Mouse (Mus musculus) c-Kit-positive CD71-positive TER-119-positive erythroid progenitor cells, embryonic 14.5 days (primary cell): ENCODE data around the gene Clca1.
A peak's percentile ranks its signal among the peaks of the same experiment; 100 is the strongest.
"Not testable (repeated sequence)": the region's sequence is repeated elsewhere in the genome, so short reads cannot be mapped to it uniquely, and the experiment has no call there.

Source experiments
- DNase-seq: peaks from one replicate; pipeline ENCODE4 v3.0.0-alpha.2; 2013; ENCODE audit warnings: low spot score

Clca1 gene

DNA sequence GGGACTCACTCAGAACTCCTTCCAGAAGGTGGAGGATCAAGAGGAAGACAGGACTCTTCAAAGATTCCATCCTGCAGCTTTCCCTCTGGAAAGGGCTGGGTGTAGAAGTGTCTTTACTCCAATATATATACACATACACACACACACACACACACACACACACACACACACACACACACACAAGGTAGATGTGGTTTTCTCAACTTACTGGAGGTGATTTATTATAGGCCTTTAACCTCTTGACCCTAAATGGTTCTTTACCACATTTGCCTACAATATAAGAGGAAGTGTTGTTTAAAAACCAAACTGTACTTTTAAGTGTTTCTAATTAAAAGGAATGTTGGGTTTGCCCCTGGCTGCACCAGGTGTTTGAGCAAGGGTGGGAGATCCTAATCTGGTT is at the start of gene Clca1:
Clca1 (minus strand) TSS at position 101 of the 400 bp plus-strand sequence.
- no peak for DNase-seq

DNA sequence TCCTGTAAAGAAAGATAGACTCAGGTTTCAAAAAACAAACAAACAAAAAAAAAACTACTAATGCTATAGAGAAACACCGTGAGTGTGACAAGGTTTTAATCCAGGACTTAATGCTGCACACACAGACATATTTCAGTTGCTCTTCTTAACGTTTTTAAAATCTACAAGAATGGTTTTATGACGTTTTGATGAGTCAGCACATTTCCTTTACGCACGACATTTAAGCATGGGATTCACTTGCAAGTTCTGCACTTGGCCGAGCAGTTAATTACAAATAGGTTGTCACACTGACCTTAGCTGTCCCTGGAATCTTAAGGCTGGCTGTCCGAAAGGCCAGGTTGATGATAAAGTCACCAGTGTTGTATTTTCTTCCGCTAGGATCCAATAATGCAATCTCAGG is 48.3 kb upstream of the Clca1 start:
- DNase-seq: no peak

DNA sequence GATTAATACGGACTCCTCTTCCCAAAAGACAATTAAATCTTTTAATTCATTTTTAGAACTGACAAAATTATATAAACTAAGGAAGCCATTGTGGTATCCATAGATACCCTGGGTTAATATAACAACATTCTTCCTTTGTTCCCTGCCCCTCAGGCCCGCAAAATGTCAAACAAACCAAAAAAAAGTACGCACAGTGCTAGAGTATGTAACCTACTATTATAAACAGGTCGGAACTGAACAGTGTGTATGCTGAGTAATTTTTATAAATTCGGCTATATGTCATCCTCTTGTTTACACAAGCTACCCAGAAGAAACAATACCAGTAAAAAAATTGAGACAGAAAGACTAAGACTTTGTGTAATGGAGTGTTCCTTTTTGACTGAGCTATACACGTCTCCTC is 45.8 kb upstream of the Clca1 start:
- DNase-seq: no peak

DNA sequence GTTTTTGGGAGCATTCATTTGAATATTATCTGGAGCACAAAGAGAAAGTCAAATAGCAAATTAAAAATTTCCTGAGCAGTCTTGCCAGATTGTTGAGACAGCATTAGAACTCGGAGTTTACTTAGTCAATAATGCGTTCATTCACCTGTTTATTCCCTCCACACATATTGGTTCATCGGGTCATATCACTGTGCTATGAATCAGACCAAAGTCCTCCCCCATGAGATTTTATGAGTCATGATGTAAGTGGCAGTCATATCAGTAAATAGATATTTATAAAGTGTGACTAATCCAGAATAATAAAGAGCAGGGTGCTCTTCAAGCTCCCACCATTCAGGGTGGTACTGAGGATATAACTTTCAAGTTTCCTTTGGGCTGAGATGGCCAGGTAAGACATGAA is 39.8 kb upstream of the Clca1 start:
- DNase-seq: no peak

DNA sequence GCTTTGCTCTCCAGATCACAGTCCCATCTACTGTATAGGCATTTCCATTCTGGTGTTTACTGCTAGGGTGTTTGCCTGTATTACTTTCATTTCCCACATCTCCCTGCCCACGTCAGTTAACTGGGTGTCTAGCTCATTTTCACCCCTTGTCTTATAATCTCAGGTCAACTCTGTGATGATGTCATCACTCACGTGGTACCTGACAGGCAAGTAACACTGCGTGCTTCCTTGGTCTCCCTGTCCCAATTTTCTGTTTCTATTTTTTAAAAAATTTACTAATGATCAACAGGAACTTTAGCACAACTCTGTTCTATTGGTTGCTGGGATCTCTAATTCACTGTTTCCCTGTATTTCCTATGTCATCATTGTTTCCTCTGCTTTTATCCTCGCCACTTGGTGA is 36.4 kb upstream of the Clca1 start:
- DNase-seq: no peak

DNA sequence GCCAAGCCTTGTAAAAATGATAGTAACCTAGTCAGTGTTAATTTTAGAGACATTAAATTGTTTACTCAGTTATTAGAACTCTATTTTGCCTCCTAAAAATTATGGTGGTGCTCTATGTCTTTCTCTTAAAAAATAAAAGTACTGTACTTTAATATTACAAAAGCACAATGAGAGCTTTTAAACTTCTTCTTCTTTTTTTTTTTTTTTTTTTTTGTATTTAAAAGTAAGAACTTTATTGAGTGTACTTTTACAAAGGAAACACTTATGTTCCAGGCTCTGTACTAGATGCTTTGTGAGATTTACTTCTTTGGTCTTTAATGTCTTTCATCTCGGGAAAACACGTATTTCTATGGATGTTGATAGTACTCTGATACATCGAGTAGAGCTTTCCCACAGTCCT is 22.6 kb upstream of the Clca1 start:
- DNase-seq: not testable (repeated sequence)

DNA sequence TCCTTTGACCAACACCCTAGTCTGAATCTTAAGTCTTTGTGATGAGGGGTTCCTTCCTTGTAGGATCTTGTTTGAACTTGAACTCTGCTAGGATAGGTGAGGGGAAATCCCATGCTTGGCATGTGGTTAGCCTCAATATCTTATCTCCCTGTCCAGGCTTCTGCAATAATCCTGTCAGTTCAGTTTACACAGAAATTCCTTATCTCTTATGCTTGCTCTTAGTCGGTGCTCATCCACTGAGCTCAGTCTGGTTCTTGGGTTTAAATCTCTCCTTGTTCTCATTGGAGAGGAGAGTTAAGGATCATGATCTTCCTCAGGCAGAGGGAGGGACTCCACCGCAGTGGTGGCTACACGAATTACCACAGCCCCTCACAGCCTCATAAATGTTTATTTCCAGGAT is 17.2 kb upstream of the Clca1 start:
- DNase-seq: peak; percentile 8

DNA sequence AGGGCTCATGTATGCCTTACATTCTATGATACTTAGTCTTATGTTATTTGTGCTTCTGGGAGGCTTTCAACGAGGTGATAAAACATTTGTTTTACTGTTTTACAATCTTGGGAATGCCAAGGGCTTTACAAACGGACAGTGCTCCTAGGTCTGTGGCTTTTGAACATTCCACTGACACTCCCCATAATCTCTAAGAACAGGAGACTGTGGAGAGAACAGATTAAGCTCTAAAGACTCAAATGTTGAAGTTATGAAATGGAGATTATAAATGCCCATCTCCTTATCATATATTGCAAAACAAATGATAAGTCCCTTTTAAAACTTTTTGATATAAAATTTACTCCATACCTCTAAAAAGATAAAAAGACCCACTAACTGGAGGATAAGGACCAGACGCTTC is 6.2 kb upstream of the Clca1 start:
- no peak for DNase-seq

DNA sequence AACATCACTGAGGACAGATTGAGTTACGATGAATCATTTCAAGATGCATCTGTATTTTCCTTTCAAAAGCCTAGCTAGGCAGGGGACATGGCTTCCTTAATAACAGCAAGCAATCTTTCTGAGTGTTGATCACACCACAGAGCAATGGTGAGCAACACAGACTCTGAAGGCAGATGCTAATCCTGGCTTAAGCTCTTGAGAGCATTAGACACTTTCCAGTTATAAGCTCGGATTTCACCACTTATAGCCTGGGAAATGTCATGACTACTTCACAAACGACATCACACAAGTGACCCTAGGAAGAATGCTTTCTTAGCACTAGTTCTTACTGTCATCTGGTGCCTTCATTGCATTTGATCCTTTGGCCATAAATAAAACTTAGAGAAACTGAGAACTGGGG is 4.5 kb downstream of the Clca1 start:
- DNase-seq: no peak

DNA sequence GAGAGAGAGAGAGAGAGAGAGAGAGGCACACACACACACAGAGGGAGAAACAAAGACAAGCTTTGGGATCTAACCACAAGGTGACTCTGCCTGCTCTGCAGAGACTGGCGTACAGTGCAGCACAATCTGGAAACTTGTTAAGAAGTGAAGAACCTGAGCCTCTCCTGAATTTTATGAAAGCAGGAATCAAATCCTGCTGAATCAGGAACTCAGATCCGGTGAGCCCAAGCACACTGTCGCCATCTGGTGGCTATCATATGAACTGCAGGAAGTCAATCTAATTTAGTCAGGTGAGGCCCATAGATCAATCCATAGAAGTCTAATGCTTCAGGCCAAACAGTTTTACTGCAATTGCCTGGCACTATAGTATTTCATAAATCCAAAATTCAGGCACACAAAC is 5.8 kb downstream of the Clca1 start:
- DNase-seq: peak; percentile 34

DNA sequence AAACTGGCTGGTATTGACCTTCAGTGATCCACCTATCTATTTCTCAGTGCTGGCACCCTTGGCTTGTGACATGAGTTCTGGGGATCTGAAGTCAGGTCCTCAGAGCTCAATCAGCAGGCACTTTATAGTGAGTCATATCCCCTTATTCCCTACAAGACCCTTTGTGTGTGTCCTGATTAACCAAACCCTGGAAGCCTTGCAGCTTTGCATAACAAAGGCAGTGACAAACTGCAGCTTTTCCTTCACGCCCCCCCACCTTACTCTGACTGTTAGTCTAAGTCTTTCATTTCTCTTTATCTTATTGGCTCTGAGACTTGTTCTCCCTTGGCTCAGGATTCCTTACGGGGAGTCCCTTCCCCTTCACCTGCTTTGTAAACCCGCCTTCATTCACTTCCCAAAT is 14.8 kb downstream of the Clca1 start:
- DNase-seq: no peak

DNA sequence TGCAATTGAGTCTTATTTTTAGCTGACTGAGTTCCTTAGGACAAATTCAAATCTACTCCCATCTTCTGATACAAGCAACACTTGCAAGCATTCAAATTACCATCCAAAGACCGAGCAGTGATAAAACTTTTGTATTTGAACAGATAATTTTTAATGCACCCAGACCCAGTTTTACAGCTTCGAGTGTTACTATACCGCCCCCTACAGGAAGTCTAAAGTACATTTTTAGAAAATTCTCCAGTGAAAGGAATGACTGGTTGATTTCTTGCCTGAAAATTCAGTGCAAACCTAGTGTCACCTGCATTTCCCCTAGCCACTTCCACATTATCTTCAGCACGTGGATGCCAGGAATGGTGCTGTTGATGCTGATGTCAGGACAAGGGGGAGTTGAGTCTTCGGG is 28.2 kb downstream of the Clca1 start:
- peak; percentile 1 for DNase-seq

DNA sequence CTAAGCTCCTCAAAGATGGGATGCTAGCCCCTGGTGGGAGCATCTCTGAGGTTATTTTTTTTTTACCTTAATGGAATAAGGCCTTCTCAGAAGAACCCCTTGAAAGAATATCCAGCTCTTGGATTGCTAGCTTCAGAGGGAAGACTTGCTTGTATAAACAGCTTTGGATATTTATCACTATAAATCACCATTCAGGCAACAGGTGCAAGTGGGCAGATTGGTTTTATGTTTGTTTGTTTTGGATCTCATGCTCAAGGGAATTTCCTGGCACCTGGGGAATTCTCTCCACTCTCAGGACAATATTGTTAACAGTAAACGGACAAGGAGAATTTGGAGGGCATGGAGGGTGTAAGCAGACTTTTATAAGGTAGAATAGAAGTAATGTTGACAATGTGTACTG is 31.7 kb downstream of the Clca1 start:
- no peak for DNase-seq

DNA sequence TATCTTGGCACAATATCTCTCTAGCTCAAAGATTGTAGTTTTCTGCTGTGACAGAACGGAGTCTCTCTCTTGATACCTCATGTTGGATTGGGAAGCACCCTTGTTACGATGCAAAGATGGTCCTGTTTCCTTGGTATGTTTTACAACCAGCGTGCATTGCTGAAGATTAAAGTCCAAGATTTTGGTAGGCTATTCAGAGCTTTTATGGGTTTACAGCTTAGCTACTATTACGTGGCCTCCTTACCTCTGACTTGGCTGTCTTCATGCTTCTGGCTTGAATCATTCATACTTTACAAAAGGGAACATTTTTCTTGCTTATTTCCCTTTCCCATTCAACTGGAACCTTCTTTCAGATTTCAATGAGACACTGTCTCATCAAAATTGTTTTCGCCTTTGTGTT is 39.5 kb downstream of the Clca1 start:
- no peak for DNase-seq

DNA sequence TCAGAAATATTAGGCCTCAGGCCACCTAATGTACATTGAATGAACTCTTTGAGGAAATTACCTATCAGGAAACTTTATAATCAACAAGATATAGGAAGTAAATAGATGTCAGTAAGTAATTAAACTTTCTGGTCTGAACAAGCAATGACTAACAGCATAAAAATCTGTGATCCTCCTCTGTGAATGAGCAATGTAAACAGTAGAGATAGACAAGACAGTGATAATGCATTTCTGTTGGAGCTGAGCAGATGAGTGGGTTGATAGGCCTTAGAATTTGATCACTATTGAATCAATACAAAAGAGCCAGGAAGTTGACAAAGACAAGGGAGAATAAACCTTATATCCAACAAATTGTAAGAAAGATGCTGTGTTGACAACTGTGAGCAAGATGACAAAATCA is 40.0 kb downstream of the Clca1 start:
- no peak for DNase-seq

DNA sequence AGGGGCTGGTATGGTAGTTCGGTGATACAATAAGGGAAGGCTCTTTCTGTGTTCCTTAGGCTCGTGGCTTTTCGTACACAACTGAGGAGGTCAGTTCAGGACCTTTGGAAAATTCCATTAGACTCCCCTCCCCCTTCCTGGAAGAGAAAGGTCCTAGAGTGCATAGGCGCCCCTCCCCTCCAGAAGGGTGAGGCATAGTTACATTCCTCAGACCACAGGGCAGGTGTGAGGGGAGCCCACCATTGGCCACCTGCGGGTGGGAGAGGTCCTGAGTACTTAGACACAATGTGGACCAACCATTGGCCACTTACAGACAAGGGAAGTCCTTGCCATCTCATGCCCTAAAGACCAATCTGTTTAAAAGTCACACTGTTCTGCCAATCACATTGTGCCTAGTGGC is 46.7 kb downstream of the Clca1 start:
- DNase-seq: no peak

DNA sequence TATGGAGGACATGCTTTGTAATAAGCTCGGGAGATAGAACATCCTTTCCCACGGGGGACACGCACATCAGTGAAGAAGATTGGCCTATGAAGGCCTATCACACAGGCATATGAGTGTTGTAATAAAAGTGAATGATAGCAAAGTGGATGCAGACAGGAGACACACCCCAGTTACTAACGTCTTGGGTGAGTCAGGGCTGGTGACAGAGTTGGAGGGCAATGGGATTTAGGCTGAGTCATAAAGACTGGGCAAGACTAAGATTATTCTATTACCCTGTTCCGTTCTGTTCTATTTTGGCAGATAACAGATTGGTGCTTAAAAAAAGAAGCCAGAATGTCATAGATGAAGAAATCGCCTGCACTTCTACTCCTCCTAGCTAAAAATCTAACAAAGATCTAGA is 52.0 kb downstream of the Clca1 start:
- DNase-seq: no peak

DNA sequence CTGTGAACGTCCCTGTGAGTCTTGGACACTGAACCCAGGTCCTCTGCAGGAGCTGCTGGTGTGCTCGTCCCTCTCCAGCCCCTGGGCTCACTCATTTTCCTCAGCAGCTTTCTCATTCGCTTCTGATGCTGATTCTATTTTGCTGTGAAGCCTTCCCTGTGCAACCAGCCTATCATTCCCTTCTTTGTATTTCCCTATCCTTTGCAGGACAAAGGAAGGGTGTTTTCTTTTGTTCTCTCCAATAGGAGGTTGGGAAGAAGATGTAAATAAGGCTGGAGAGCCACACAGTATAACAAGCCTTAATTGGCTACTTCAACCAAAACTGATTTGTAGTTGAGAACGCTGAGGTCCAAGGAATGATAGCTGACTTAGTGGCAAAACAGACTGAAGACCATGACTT is 54.9 kb downstream of the Clca1 start:
- DNase-seq: no peak

DNA sequence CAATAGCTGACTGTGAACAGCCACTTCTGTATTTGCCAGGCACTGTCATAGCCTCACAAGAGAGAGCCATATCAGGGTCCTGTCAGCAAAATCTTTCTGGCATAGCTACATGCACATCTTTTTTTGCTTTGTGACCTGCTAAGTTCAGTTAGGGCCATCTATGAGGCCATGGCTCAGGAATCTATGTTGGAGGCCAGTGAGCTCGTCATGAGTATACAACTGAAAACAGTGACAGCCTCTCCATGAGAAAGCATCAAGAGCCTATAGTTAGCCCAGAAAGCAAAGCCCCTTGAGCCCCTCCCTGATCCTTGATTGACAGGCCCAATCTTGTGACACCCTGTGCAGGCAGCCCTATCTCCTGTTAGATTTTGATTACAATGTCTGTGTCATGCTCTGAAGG is 56.5 kb downstream of the Clca1 start:
- DNase-seq: no peak

DNA sequence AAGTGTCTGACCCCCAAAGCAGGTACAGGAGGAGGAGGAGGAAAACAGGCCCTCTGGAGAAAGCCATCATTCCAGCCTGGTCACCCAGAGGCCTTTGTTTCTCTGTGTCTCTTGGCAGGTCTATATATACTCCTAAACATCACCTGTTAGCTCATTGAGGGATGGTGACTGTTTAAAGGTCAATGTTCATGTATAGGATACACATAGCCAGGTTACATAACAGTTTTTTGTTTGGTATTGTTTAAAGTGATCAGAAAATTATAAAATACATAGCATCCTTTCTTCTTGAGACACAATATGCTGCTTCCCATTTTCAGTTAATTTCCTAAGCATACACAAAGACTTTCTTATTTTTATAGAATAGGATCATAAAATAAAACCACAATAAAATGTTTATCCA is 57.6 kb downstream of the Clca1 start, which contains the start of gene Clca4a:
Clca4a (minus strand) TSS at position 101 of the 400 bp plus-strand sequence.
- DNase-seq: no peak

DNA sequence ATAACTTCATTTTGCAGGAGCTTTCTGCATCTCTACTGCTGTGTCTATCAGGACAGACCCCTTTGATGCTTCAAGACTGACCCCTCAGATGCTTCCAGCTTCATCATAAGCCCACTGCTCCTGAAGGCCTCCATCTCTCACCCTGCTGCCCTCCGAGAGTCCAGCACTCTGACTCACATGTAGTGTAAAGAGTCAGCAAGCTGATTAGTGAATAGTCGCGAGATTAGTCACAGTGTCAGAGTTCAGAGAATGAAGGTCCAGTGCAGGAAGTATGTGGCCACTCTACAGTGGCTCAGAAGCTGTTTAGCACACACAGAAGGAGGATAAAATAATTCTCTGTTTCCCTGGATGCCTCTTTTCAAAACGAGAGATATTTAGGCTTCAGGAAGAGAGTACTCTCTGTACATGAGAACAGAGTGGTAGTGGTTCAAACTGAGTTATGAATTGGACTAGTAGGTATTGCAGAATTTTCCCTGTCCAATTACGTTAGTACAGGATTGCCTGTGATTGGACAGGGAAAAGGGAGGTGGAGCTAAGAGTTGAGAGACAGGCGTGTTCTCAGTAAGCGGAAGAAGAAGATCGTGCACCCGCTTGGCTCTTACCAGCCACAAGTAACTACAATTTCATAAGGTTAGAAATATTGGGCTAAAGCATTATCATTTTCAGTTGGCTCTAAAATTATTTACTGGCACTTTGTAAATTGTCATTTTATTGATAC is 60.9 kb downstream of the Clca1 start:
- no peak for DNase-seq

DNA sequence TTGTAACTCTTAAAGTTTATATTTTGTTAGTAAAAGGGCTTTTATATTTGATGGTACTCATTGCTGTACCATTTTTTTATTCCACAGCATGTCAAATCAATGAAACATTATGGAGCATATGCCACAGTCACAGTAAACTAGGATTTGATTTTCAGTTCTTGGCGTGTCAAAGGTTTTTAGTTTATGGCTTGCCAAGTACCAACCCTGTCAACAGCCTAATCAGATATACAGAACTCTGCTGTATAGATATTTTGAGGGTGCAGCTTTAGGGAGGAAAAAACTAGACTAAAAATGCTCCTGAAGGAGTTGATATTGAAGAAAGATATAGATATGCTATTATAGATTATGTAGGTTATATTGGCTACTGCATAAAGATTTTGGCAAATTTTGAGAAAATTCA is 62.8 kb downstream of the Clca1 start:
- no peak for DNase-seq

DNA sequence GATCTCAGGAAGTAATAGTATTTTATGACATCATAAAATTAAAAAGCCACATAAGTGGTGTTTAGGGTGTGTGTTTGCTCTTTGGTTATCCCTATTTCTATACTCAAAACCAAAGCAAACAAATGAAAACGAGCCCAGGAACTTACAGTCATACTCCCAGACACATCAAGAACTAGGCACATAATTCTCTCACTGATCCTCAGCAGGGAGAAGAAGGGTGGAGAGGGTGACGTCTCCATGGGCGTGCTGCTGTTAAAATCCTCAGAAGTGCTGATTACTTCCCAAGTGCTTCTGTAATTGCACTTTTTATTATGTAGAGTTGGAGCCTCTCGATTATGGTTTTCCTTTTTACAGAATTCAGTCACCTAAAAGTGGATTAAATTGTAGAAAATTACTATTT is 66.5 kb downstream of the Clca1 start:
- DNase-seq: no peak
